Mouse (Mus musculus): ENCODE measurements around the gene Micu1.
A peak's percentile ranks its signal among the peaks of the same experiment; 100 is the strongest.

The Micu1 gene

DNA sequence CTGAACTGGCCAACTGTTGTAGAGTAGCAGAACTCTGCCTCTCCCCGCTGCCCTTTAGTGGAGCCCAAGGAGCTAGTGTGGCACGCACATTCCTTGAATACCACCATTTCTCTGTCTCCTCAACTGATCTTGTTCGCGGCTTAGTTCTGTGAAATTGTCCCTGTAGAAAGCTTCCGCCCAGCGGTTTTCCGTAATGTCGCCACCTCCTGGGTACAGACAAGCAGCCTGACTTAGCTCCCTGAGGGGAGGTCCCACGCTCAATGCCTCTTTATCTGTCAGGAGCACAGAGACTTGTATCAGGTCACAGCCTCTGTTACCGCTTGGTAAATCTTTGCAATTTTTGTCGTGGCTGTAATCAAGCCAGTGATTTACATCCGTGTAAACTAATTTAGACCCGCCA is 110.7 kb downstream of the Micu1 start:
- no peak for DNase-seq (ENCODE audit: low spot score)

DNA sequence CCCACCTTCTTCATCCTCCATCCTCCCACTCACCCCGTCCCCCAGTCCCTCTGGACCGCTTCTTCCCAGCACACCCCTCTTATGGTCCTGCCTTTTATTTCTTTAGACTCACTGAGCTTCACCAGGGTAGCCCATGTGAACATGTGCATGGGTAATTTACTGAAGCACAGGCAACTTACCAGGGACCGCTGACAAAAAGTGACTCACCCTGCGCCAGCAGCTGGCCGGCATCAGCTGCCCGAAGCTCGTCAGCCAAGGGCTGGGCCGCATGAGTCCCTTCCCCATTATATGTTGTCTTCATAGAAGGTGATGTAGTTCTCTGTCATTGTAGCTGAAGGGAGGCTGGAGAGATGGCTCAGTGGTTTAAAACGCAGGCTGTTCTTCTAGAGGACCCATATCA is 111.5 kb downstream of the Micu1 start:
- DNase-seq (ENCODE audit: low spot score), result no peak

DNA sequence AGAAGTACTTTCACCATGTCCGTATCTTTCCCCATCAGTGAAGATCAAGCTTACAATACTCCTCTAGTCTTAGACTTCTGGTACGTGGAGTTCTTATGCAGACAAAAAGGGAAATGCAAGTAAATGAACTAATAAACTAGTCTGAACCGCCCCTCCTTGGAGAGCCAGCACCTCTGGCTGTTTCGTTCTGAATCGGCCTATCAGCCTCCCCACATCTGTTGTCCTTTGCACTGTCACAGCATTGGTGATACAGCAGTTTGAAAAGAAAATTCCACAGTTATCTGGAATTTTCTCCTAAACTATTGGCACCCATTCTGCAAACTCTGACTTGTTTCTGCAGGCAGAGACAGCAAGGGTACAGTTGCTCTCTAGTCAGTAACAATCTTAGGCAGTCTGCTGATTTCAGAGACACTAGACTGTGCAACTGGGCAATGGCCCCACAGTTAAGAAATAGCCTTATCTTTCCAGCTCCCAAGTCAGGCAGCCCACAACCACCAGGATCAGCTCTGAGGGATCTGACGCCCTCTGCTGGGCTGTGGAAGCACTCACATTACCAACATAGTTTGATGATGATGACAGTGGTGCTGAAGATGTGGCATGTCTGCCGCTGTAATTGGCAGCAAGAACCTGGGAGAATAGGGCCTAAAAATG is 112.4 kb downstream of the Micu1 start:
- DNase-seq (ENCODE audit: low spot score), result peak; percentile 64

DNA sequence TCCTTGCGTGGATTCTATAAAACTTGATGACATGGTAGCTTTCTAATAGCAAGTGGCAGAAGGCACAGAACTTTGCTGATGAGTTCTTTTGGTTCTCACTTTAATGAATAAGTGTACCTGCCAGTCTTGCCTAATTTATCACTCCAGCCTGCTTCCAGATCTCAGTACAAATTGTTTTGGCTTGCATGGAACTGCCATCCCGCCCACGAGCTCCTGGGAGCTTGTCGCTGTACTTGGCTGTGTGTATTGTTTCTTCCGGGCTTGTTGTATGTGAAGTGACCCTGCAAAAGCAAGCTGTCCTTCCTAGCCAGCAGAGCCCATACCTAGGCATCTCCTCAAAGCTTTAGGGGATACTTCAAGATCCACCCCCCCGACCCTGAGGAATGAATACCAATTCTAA is 114.3 kb downstream of the Micu1 start:
- no peak for DNase-seq (ENCODE audit: low spot score)

DNA sequence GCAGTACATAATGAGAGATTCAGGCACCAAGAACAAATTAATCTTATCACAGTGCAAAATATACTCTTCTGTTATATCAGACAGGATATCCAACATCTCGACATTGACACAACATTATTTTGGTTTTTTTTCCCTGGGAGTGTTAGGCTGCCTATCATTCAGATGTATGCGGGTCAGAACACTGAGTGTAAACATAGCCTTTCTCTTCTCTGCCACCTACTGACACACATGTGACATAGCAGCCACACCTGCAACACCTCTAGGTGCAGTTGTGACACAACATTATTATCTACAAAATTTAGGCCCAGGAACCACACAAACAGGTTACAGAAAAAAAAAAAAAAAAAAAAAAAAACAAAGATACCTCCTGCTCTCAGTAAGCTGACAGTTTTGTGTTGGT is 115.3 kb downstream of the Micu1 start:
- no peak for DNase-seq (ENCODE audit: low spot score)

DNA sequence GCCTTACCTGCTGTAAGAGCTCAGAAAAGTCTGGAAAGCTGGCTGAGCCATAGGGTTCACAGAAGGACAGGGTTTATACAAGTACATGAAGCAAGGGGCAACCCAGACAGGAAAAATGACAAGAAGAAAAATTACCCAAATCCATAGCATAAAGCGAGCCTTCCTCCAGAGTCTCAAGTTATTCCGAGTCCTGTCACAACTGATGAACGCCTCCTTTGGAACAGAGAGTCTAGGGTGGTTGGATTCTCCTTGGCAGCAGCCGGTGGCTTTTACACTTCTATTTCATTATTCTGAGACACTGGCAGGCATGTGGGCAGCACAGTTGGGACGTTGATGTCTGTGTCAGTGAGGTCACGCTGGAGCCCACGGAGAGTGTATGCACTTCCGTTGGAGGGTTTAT is 115.7 kb downstream of the Micu1 start:
- DNase-seq (ENCODE audit: low spot score), result no peak

DNA sequence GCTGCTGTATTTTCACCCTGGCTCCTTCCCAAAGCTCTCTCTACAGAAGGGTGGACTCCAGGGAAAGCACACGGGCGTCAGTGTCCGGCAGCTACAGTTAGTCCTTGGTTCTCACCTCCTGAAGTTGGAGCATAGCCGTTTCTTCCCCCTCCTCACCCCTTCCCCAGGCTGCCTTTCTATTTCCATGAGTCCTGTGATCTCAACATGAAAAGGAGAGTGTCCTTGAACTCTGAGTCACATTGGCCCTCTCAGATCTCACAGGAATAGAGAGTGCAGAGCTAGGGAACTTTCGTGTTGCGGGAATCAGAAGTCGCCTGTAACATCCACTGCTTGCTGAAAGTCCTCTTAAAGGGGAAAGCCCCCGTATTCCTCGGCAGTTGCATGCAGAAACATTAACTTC is 116.9 kb downstream of the Micu1 start:
- no peak for DNase-seq (ENCODE audit: low spot score)

DNA sequence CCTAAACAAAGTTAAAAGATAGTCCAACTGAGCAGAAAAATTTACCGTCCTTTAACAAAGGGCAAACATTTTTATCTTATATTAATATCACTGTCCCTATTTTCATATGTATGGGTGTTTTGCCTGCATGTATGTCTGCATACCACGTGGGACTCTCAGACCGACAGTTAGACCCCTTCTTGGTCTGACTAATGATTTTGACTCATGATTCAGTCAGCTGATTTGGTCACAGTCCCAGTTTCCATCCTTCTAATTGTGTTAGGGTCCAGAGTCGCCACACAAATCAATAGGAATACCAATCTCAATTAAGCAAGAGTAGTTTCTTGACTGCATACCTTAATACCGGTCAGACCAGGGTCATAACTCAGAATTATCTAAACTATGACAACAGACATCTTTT is 118.6 kb downstream of the Micu1 start:
- no peak for DNase-seq (ENCODE audit: low spot score)

DNA sequence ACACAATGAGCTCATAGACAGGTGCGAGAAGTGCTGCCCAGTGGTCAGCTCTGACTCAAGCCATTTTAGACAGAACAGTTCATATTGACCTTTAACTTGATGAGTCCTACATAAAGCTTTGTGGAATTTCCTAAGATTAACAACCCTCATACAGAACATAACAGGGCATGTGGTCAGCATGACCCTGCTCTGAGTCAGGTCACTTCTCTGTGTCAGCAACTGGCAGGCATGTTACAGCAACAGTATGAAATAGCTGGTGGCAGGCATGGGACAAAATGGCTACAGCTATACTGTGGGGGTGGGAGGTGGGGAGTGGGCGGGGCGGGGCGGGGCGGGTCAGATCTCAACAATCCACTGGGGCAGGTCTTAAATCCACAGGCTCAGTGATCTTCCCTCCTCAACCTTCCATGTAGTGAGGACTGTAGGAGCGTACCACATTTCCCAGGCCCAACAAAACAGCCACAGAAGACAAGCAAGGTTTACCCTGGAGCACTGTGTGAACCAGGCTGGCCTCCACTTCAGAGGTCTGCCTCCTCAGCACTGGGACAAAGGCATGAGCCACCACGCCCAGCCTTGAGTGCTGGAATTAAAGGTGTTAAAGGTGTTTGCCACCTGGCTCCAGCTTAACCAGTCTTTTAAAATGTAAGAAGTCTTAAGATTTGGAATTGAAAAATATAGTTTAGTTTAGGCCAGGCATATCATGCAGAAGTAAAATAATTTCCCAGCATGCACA is 119.2 kb downstream of the Micu1 start:
- DNase-seq (ENCODE audit: low spot score), result no peak

DNA sequence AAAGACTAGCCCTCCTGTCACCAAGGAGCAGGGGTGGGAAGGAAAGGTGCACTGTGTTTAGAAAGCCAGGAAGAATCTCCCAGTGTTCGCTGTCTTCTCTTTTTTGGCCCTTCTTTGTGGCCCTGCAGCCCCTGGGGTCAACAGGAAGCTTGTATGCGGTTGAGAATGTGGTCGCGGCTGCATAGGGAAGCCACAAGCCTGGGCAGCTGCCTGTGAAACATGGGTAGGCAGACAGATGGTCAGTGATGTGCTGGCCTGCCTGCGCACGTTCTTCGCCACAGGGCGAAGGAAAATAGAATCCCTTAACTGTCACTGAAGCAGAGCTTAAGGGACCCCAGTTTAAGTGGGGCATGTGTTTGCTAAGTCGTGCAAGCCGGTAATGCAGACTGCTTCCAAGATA is 120.6 kb downstream of the Micu1 start:
- DNase-seq (ENCODE audit: low spot score), result no peak

DNA sequence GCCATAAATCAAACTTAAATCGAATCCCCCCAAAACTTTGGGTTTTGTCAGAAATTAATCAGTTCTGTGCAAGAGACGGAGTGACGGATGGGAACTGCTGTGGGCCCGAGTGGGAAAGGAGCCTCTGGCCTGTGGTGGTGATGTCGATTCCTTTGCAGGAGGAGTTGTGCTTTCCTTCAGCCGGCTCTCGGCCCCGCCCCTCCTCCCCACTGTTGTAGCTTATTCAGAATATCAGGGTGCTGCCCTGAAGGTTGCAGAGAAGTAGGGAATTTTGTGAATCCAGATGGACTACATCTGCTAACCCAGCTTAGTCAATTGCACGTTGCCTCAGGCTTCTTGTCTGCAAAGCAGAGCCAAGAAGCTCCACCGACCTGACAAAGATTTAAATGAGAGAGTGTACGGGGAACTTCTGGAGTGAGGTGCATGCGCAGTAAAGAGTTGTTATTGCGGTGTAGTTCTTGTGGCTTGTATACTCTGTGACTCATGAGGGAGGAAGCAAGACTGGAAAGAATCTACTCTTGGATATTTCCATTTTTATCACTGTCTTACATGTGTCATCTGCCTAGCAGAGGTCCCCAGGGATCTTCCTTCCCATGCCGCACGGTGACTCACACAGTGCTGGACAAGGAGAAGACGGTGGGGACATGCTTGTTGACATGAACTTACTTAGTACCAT is 123.0 kb downstream of the Micu1 start:
- DNase-seq (ENCODE audit: low spot score), result peak; percentile 62

DNA sequence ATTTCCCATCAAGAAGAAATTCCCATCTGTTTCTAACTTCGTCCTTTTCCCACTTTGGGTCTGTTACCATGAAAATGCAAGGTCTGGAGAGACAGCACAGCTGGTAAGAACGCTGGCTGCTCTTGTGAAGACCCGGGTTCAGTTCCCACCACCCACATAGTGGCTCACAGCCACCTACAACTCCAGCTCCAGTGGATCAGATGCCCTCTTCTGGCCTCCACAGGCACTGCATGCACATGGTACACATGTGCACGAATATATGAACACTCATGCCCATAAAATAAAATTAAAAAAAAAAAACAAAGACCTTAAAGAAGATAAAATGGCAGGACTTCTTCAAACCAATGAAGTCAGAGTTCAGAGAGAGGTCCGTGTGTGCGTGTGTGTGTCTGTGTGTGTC is 127.6 kb downstream of the Micu1 start:
- DNase-seq (ENCODE audit: low spot score), result no peak

DNA sequence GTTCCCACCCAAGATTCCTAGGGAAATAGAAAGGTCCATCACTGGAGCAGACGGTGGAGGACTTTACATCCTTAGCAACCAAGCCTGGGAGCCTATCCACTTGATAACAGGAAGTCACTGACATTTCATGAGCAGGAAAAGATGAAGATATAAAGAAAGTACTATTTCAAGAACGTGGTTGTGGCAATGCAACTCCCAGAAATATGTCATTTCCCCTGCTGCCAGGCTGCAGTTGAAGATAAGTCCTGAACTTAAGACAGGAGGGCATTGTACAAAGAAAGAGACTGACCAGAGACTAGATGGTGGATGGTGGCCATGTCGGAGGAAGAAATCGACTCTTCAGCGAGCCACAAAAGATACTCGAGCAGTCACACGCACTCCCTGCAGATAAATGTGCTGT is 129.7 kb downstream of the Micu1 start:
- DNase-seq (ENCODE audit: low spot score), result no peak

DNA sequence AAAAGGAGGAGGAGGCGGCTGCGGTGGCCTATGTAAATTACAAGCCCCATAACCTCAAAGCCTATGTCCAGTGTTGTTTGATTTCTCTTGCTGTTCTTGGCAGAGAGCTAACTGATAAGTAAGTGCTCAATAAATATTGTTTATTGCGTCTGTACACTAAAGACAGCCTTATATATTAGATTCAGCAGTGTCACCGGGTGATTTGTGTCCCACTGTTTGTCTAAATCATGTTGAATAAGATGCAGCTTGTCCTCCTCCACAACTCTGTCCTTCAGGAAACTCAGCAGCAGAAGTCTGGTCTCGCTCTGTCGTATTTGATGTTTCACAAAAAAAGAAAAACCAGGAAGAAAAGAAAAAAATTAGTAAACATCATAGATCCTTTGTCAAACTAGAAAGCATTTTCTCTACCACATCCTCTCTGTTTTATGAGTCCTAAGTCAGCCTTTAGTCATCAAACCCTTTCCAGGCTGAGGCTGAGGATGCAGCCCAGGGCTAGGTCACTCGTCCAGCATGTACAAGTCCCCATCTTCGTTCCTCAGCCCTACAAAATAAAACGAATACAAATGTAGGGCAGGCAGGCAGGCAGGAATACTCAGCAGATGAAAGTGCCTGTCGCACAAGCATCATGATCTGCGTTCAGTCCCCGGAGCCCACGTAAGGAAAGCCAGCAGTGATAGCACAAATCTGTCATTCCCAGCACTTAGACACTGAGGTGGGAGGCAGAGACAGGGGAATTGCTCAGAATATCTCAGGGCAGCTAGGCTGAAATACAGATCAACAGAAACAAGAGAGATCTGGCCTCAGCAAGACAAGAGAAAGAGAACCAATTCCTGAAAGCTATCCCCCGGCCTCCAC is 133.3 kb downstream of the Micu1 start:
- no peak for DNase-seq (ENCODE audit: low spot score)

DNA sequence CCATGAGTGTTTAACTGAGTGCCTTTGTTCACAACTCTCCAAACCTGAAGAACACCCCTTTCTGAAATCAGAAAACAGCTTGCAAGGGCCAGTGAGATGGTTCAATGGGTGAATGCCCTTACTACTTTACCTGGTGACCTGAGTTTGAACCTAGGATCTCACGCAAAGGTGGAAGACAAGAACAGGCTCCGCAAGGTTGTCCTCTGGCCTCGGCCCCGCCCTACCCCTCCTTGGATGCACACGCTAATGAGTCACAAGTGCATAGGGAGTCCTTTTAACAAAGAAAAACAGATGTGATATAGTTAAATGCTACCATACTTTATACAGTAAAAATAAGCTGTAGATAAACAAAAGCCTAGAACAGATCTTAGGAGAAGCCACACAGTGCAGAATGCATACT is 135.2 kb downstream of the Micu1 start:
- peak; percentile 68 for DNase-seq (ENCODE audit: low spot score)

DNA sequence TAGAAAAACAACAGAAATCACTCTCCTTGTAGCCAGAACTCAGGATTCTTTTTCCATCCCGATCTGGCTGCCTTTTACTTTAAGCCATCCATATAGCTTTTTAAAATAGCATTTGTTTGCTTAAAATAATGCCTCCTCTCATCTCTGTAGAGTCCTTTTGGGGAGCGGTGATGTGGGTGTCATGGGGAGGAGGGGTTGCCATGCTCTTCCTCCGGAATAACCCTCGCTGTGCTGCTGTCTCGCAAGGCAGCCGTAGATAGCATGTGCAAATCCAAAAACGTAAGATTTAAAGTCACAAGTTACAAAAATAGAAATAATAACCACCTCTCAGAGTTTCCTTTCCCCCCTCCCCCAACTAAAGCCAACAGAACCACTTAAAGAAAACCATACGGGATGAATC is 139.2 kb downstream of the Micu1 start:
- no peak for DNase-seq (ENCODE audit: low spot score)

DNA sequence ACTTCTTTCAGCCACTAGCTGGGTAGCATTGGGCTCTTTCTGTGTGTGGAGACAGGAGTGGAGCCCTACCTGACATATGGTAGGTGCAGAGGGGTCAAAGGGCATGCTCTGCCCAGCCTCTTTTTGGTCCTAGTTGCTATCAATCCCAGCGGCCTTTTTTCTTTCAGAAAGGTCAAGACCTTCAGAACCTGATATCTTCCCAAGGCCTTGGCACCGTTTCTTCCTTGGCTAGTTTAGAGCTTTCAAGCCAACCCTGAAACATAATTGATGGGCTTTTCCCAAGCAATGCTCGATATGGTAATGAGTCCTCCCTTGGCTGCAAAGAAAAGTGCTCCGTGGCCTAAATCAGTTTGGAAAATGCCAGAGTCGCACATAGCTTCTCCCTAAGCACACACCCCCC is 140.8 kb downstream of the Micu1 start:
- no peak for DNase-seq (ENCODE audit: low spot score)

DNA sequence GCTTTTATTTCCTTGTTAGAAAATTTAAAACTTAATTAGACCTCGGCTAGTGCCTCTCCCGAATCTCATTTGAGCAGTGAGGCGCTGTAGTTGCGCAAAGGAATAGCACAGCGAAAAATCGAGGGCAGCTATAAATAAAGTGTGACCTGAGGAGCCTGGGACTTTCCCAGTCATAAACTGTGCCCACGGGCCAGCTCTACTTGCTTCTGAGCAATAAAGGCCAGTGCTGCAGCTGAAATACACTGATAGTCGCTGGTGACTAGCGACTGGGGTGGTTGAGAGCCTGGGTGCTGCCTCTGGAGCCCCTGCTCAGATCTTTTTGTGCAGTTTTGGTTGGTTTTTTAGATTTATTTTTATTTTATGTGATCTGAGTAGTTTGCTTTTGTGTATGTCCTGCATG is 142.4 kb downstream of the Micu1 start:
- no peak for DNase-seq (ENCODE audit: low spot score)

DNA sequence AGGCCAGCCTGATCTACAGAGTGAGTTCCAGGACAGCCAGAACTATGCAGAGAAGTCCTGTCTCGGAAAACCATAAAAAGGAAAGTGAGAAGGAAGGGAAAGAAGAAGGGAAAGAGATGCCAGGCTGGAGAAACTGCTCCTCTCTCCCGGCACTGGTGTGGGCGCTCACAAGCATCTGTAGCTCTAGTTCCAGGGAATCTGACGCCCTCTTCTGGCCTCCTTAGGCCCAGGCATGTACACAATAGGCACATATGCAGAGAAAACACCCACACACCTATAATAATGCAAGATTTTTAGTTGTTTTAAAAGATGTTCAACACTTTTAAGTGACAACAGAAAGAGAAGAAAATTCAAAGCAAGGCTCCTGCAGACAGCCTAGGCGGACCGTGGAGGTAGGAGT is 144.1 kb downstream of the Micu1 start:
- DNase-seq (ENCODE audit: low spot score), result no peak

DNA sequence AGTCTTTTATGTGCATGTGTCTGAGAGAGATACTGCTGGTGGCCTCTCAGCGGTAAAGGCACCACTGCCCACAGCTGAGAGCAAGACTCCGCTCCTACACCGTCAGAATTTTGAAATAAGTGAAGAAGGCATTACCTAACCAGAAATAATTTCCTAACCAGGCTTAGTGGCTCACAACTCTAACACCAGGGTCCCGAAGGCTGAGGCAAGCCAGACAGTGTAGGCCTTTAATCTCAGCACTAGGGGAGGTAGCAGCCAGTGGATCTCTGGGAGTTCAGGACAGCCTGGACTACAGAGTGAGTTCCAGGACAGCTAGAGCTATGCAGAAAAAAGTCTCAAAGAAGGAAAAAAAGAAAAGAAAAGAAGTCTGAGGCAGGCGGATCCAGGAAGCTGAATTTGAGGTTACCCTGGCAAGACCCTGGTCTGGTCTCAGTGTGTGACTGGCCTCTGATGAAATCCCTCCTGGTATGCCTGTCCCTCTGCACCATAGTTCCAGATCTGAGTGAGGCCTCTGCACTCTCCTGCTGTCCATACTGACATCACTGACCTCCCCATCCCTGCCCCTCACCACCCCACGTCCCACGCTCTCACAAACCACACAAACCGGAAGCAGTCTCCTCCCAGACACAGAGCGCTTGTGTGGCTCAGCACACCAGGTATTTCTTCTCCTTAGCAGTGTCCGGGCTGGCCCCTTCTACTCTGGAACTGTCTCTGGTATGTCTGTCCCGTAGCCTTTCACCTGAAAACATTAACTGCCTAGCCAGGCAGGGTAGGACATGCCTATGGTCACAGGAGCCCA is 146.0 kb downstream of the Micu1 start:
- DNase-seq (ENCODE audit: low spot score), result no peak

DNA sequence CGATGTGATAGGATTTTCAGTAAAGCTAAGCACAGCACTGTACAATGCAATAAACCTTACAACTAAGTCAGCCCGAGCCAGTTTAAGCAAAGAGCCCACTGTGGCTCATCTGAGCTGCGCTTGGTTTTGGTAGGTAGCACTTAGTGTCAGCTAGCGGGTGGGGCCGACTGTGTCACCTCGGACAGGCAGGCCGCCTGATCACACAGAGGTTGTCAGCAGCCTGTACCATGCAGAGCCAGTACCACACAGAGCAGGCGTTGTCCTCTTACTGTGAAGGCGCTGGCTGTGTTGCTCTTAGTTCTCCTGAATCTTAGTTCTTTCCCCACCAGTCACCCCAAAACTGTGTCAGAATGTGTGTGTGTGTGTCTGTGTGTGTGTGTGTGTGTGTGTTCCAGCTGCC is 146.7 kb downstream of the Micu1 start:
- no peak for DNase-seq (ENCODE audit: low spot score)

DNA sequence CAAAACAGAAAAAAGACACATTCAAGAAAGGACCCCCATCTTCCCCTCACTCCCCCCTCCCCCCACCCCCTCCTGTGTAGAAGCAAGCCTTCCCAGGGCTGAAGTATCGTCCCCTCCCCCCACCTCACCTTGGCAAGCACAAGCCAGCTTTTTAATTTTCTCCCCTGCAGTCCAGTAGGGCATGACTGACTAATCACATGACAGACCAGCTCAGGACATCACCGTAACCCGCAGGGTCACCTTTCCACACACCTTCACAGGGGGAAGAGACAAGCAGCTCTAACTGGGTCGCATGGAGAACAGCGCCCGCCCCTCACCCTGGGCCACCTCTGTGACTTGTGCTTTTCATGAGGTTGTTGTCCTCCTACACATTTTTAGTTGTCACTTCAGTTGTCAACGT is 147.1 kb downstream of the Micu1 start:
- DNase-seq (ENCODE audit: low spot score), result no peak
